Mouse (Mus musculus): ENCODE data around the gene Parp16. TPM values are rescaled to one million over a fixed set of nuclear protein-coding genes. Genes with fewer than 3 reads are reported as not detected.

The Parp16 gene
- total and polyA plus RNA-seq, 3 experiments: 0.44 to 1.7 (median 0.81) TPM

DNA sequence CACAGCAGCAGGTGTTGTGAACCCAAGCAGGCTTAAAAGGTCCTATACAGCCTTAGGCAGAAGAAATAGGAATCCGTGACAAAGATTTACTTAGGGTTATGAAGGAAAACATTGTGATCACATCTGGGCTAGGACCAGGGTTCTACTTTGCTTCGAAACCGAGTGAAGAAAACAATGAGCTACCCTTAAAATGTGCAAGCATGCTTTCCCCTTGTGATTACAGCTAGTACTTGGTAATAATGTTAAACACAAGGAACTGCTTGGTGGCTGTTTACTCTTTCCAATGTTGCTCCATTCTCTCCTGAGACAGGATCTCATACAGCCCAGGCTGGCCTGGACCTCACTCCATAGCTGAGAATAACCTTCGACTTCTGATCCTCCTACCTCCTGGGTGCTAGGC is 34.0 kb upstream of the Parp16 start:
- H3K79me2 ChIP-seq (replicated peaks; ENCODE audit: control insufficient read depth, extremely low read depth, insufficient read depth, poor library complexity, severe bottlenecking): no peaks in the 10 kb centered on the region
- no peak overlapping the region for H3K4me3 ChIP-seq (replicated peaks in 1 of 3; ENCODE audit: low read depth in 2 of 3, low read length in 2 of 3, poor library complexity in 1 of 3)
- peaks cover 67% of the 10 kb centered on the region for H3K27me3 ChIP-seq (replicated peaks)
- in situ Hi-C loops (cut with MboI; ENCODE audit: low pct_ligation_motif_present, low pct_unique_long_range_greater_than_20kb, low sequenced_read_pairs): no loop called here
- dilution Hi-C loops (cut with MboI; ENCODE audit: extremely low pct_ligation_motif_present, extremely low pct_unique_long_range_greater_than_20kb, low sequenced_read_pairs): no loop called here
- no peak overlapping the region for H3K4me2 ChIP-seq (ENCODE audit: insufficient read depth, low read depth, poor library complexity, severe bottlenecking)
- no peaks in the 10 kb centered on the region for H3K36me3 ChIP-seq (replicated peaks in 1 of 2; ENCODE audit: control insufficient read depth in 1 of 2, insufficient read depth in 1 of 2, low read length in 1 of 2)
- TF ChIP-seq MYC (IDR thresholded peaks at IDR 0.05; ENCODE audit: low read depth, low read length) (no peak), EP300 (IDR thresholded peaks at IDR 0.05; ENCODE audit: low read length) (no peak), TBP (conservative IDR thresholded peaks at IDR 0.05; ENCODE audit: low read depth, low read length) (no peak), JUND (conservative IDR thresholded peaks at IDR 0.05; ENCODE audit: low read depth, low read length) (no peak)
- peaks cover 0 to 12% of the 10 kb centered on the region in 2 experiments; a peak in 3 of 4 replicates for H3K4me1 ChIP-seq (ENCODE audit: control insufficient read depth in 1 of 2, insufficient read depth in 2 of 2)
- no peak overlapping the region for H3K9ac ChIP-seq (ENCODE audit: insufficient read depth, low read depth)
- DNase-seq (ENCODE audit: extremely low read depth): no peak
- no peak overlapping the region for H3K27ac ChIP-seq (ENCODE audit: insufficient read depth, low read depth)
- peaks cover 4% of the 10 kb centered on the region for H3K9me3 ChIP-seq (replicated peaks; ENCODE audit: low read length)

DNA sequence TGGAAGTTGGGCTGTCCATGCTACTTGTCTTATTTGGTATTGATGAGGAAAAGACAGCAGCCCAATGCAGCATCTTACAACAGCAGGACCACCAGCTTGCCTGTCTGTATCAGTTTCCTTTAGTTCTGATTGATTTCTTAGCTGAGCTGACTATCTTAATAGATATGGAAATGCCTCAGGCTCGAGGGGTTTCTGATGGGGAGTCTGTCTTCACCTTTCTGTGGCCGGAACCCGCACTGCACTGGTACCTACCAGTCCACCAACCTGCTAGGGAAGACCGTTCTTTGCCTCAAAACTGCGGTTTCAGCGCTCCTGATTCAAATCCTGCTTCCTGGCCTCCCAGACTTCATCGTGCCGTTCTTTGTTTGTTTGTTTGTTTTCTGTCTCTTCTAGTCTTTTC is 33.3 kb upstream of the Parp16 start:
- Histone ChIP-seq H3K4me3 (replicated peaks in 1 of 3; ENCODE audit: low read depth in 2 of 3, low read length in 2 of 3, poor library complexity in 1 of 3) (no peak overlapping the region), H3K36me3 (replicated peaks in 1 of 2; ENCODE audit: control insufficient read depth in 1 of 2, insufficient read depth in 1 of 2, low read length in 1 of 2) (no peaks in the 10 kb centered on the region), H3K27ac (ENCODE audit: insufficient read depth, low read depth) (no peak overlapping the region), H3K4me2 (ENCODE audit: insufficient read depth, low read depth, poor library complexity, severe bottlenecking) (no peak overlapping the region), H3K79me2 (replicated peaks; ENCODE audit: control insufficient read depth, extremely low read depth, insufficient read depth, poor library complexity, severe bottlenecking) (no peaks in the 10 kb centered on the region), H3K9me3 (replicated peaks; ENCODE audit: low read length) (peaks cover 4% of the 10 kb centered on the region), H3K27me3 (replicated peaks) (peaks cover 66% of the 10 kb centered on the region), H3K4me1 (ENCODE audit: control insufficient read depth in 1 of 2, insufficient read depth in 2 of 2) (peaks cover 0 to 5% of the 10 kb centered on the region in 2 experiments; a peak in 3 of 4 replicates), H3K9ac (ENCODE audit: insufficient read depth, low read depth) (no peak overlapping the region)
- in situ Hi-C loops (cut with MboI; ENCODE audit: low pct_ligation_motif_present, low pct_unique_long_range_greater_than_20kb, low sequenced_read_pairs) (no loop called here), dilution Hi-C loops (cut with MboI; ENCODE audit: extremely low pct_ligation_motif_present, extremely low pct_unique_long_range_greater_than_20kb, low sequenced_read_pairs) (no loop called here)
- TF ChIP-seq HCFC1 (IDR thresholded peaks at IDR 0.05; ENCODE audit: low read depth, low read length) (no peak), TCF12 (IDR thresholded peaks at IDR 0.05; ENCODE audit: low read depth, low read length) (no peak), RCOR1 (conservative IDR thresholded peaks at IDR 0.05; ENCODE audit: low read depth, low read length) (no peak), EP300 (IDR thresholded peaks at IDR 0.05; ENCODE audit: low read length) (no peak), TBP (conservative IDR thresholded peaks at IDR 0.05; ENCODE audit: low read depth, low read length) (no peak), NELFE (IDR thresholded peaks at IDR 0.05; ENCODE audit: low read depth, low read length) (no peak), POLR2AphosphoS2 (IDR thresholded peaks at IDR 0.05; ENCODE audit: low read depth, low read length) (no peak), SMC3 (IDR thresholded peaks at IDR 0.05; ENCODE audit: low read depth, low read length) (no peak), ELF1 (IDR thresholded peaks at IDR 0.05; ENCODE audit: low read depth, low read length) (no peak), MXI1 (IDR thresholded peaks at IDR 0.05; ENCODE audit: low read depth, low read length) (no peak), RAD21 (IDR thresholded peaks at IDR 0.05; ENCODE audit: low read depth, low read length) (no peak), ZMIZ1 (IDR thresholded peaks at IDR 0.05; ENCODE audit: low read depth, low read length) (no peak), ZNF384 (IDR thresholded peaks at IDR 0.05; ENCODE audit: low read depth, low read length) (no peak), BHLHE40 (IDR thresholded peaks at IDR 0.05; ENCODE audit: low read depth, low read length) (no peak), ZKSCAN1 (IDR thresholded peaks at IDR 0.05; ENCODE audit: borderline replicate concordance, low read depth, low read length) (no peak), SIN3A (IDR thresholded peaks at IDR 0.05; ENCODE audit: low read length) (no peak), MAFK (IDR thresholded peaks at IDR 0.05; ENCODE audit: insufficient replicate concordance, low read length) (no peak)
- no peak for DNase-seq (ENCODE audit: extremely low read depth)
